Mouse (Mus musculus): Measurements from ENCODE around the gene 2810408A11Rik. TPM values are rescaled to one million over a fixed set of nuclear protein-coding genes. Genes with fewer than 3 reads are reported as not detected.
"Not testable (repeated sequence)": the region's sequence is repeated elsewhere in the genome, so short reads cannot be mapped to it uniquely, and the experiment has no call there.

The 2810408A11Rik gene
- total RNA-seq, 2 experiments from 2014 or later, result 8.3 to 10.7 TPM

GRCm38 (mm10) chr11:69883527-69884151 lies 17.1 kb downstream of the 2810408A11Rik start:
- no peak for DNase-seq
- intact Hi-C loops (cut with DNase I), result no loop called here

GRCm38 (mm10) chr11:69883066-69883465 lies 17.7 kb downstream of the 2810408A11Rik start:
- DNase-seq, result no peak
- intact Hi-C loops (cut with DNase I), result no loop called here

GRCm38 (mm10) chr11:69881787-69882670 lies 18.8 kb downstream of the 2810408A11Rik start:
- DNase-seq, result no peak
- intact Hi-C loops (cut with DNase I), result no loop called here

GRCm38 (mm10) chr11:69880853-69881603 lies 19.8 kb downstream of the 2810408A11Rik start, which contains the start of gene Kctd11:
Gene Kctd11, minus strand, starts transcription at chr11:69881406.
- DNase-seq, result peak; percentile 75

GRCm38 (mm10) chr11:69880506-69880852 lies 20.3 kb downstream of the 2810408A11Rik start:
- intact Hi-C loops (cut with DNase I), result no loop called here
- DNase-seq, result peak; percentile 60

More at GRCm38 (mm10) chr11:69880853-69881603, 19.8 kb downstream of the 2810408A11Rik start, which contains the start of gene Kctd11:
- intact Hi-C loops (cut with DNase I), result no loop called here

- intact Hi-C loops (cut with DNase I), result no loop called here
- no peak for DNase-seq
These were observed 21.1 kb downstream of the 2810408A11Rik start for GRCm38 (mm10) chr11:69879711-69880110.

- DNase-seq, result no peak
- intact Hi-C loops (cut with DNase I), result no loop called here
These were observed 21.8 kb downstream of the 2810408A11Rik start for GRCm38 (mm10) chr11:69878952-69879351.

GRCm38 (mm10) chr11:69878399-69878798 lies 22.4 kb downstream of the 2810408A11Rik start:
- intact Hi-C loops (cut with DNase I), result no loop called here
- DNase-seq, result no peak

GRCm38 (mm10) chr11:69877878-69878277 lies 22.9 kb downstream of the 2810408A11Rik start, which contains the start of gene Tmem95:
Gene Tmem95, minus strand, starts transcription at chr11:69878018.
- intact Hi-C loops (cut with DNase I), result no loop called here
- DNase-seq, result no peak

- intact Hi-C loops (cut with DNase I), result no loop called here
- DNase-seq, result peak; percentile 86
These were observed 23.9 kb downstream of the 2810408A11Rik start for GRCm38 (mm10) chr11:69876867-69877266.

GRCm38 (mm10) chr11:69876186-69876585 lies 24.6 kb downstream of the 2810408A11Rik start:
- DNase-seq, result no peak
- intact Hi-C loops (cut with DNase I), result no loop called here

GRCm38 (mm10) chr11:69872451-69872850 lies 28.3 kb downstream of the 2810408A11Rik start:
- intact Hi-C loops (cut with DNase I), result no loop called here
- DNase-seq, result no peak

GRCm38 (mm10) chr11:69871822-69872221 lies 29.0 kb downstream of the 2810408A11Rik start:
- intact Hi-C loops (cut with DNase I), result no loop called here
- DNase-seq, result no peak

- intact Hi-C loops (cut with DNase I), result no loop called here
- DNase-seq, result no peak
These were observed 30.3 kb downstream of the 2810408A11Rik start for GRCm38 (mm10) chr11:69870289-69871069.

GRCm38 (mm10) chr11:69867335-69867734 lies 33.5 kb downstream of the 2810408A11Rik start:
- no peak for DNase-seq
- intact Hi-C loops (cut with DNase I), result no loop called here

- intact Hi-C loops (cut with DNase I), result no loop called here
- no peak for DNase-seq
These were observed 35.2 kb downstream of the 2810408A11Rik start for GRCm38 (mm10) chr11:69865561-69865960.

GRCm38 (mm10) chr11:69864138-69864860 lies 36.5 kb downstream of the 2810408A11Rik start:
- DNase-seq, result no peak
- intact Hi-C loops (cut with DNase I), result no loop called here

- intact Hi-C loops (cut with DNase I); DNase-seq: not testable (repeated sequence)
These were observed 37.1 kb downstream of the 2810408A11Rik start for GRCm38 (mm10) chr11:69863729-69864128.

Data from left cerebral cortex, postnatal 4 days (tissue).